Mouse (Mus musculus) midbrain, embryonic 11.5 days (tissue): ENCODE data around the gene Zfand4. TPM values are rescaled to one million over a fixed set of nuclear protein-coding genes. Genes with fewer than 3 reads are reported as not detected.

Source experiments
- ATAC-seq: fragments of 200-750 bp; cut with Nextera tagmentation; 2 replicates; pipeline ENCODE4 v1.8.0; 2017; ENCODE audit warnings: moderate TSS enrichment, moderate library complexity; ENCODE audit not compliant: low FRiP score
- DNase-seq: peaks from one replicate; pipeline ENCODE4 v3.0.0; 2015; ENCODE audit warnings: low spot score; ENCODE audit errors: missing footprints
- H3K27ac ChIP-seq: fragments of 300-500 bp; sonication (generic); 2 replicates; pipeline ENCODE4 v1.5.1; 2014; ENCODE audit warnings: low read depth, low read length
- H3K27me3 ChIP-seq: fragments of 300-500 bp; sonication (generic); 2 replicates; pipeline ENCODE4 v1.6.1; 2014; ENCODE audit warnings: mild to moderate bottlenecking, low read length, moderate library complexity, mixed read lengths; ENCODE audit not compliant: control insufficient read depth, insufficient read depth
- H3K36me3 ChIP-seq: fragments of 300-500 bp; sonication (generic); 2 replicates; pipeline ENCODE4 v1.6.1; 2014; ENCODE audit warnings: mild to moderate bottlenecking, low read length, moderate library complexity, mixed read lengths; ENCODE audit not compliant: control insufficient read depth, insufficient read depth
- H3K4me1 ChIP-seq: fragments of 300-500 bp; sonication (generic); 2 replicates; pipeline ENCODE4 v1.6.1; 2014; ENCODE audit warnings: low read length; ENCODE audit not compliant: control insufficient read depth, insufficient read depth
- H3K4me2 ChIP-seq: fragments of 300-500 bp; sonication (generic); 2 replicates; pipeline ENCODE4 v1.6.1; 2014; ENCODE audit warnings: mild to moderate bottlenecking, moderate library complexity
- H3K4me3 ChIP-seq: fragments of 300-500 bp; sonication (generic); 2 replicates; pipeline ENCODE4 v1.5.1; 2014; ENCODE audit warnings: low read depth, low read length
- H3K9ac ChIP-seq: fragments of 300-500 bp; sonication (generic); 2 replicates; pipeline ENCODE4 v1.6.1; 2014; ENCODE audit warnings: low read length
- H3K9me3 ChIP-seq: fragments of 300-500 bp; sonication (generic); 2 replicates; pipeline ENCODE4 v1.6.1; 2016; ENCODE audit warnings: low read length; ENCODE audit not compliant: control insufficient read depth
- WGBS: fragments of 180-500 bp; shearing (Covaris S2); extraction: QIAGEN DNeasy Blood & Tissue Kit; methylation state at CpG from one replicate; pipeline ENCODE4 v1.1.7; 2014; 5-methylcytosine and 5-hydroxymethylcytosine counted together
- polyA plus RNA-seq: library from polyadenylated mRNA; unstranded; fragments of >200 nt; fragmentation: Nextera tagmentation; extraction: Ambion mirVana; gene quantifications from 2 replicates; pipeline ENCODE4 v1.2.1, GENCODE M21; 2014

Zfand4 gene
- polyA plus RNA-seq, 1 experiment from 2014 or later: 13.3 TPM

DNA sequence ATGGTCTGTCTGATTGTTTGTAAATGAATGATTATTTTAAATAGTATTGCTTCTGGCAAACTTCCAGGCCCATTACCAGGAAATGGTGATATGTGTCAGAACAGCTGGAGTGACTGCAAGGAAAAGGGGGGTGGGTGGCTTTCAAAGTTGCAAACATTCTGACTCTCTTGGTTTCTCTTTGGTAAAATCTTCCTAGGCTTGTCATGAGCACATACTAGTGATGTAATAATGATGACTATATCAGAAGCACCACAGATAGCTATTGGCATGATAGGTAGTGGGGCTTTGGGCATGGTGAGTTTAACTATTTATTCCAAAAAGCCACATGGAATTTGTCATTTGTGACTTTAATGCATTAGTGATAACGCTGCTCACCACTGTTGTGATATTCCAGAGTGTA lies 110.1 kb downstream of the Zfand4 start:
- H3K36me3 ChIP-seq: no peaks in the 10 kb centered on the region
- no peak overlapping the region for H3K27ac ChIP-seq
- DNase-seq (no peak), ATAC-seq (no peak)
- H3K4me1 ChIP-seq: no peaks in the 10 kb centered on the region
- no peak overlapping the region for H3K9ac ChIP-seq
- no peaks in the 10 kb centered on the region for H3K27me3 ChIP-seq
- H3K4me2 ChIP-seq: no peak overlapping the region
- no peaks in the 10 kb centered on the region for H3K9me3 ChIP-seq
- WGBS: 91% methylated on average over 1 of the region's 1 CpGs
- H3K4me3 ChIP-seq: no peak overlapping the region

DNA sequence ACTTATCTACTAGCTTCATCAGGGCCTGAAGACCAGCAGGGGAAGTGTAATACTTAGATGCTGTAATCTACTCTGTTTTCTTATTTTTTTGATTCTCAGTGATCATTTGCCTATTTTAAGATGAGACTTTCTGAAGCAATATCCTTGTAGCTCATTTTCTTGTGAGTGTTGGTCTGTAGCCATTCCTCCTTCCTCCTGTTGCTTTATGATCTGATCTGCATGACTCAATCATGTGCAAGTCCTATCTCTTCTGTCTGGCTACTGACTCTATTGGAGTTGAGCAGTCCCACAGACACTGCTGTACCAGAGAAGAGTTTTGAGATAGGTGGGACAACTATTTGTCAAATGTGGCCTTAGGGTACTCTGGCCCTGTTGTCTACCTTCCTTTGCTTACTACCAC lies 110.6 kb downstream of the Zfand4 start:
- DNase-seq (no peak), ATAC-seq (no peak)
- Histone ChIP-seq H3K36me3 (no peaks in the 10 kb centered on the region), H3K4me3 (no peak overlapping the region), H3K9me3 (no peaks in the 10 kb centered on the region), H3K27ac (no peak overlapping the region), H3K4me2 (no peak overlapping the region), H3K27me3 (no peaks in the 10 kb centered on the region), H3K4me1 (no peaks in the 10 kb centered on the region), H3K9ac (no peak overlapping the region)

DNA sequence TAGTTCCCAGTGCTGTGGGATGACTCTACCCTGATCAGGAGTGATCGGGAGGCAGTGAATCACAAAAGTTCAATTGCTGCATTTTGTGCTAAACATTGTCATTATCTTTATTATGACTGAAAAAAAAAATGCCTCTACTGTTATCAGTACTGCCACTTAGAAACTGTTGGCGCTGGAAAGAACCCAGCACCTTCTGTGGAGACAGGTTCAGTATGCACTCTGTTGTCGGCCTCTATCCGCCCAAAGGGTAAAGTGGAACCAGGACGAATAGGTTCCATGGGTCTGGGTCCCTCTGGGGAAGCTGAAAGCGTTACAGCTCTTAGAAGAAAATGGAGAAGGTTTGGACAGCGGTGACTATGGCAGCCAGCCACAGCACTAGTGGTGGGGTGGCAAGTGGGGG lies 114.9 kb downstream of the Zfand4 start:
- H3K4me3 ChIP-seq: no peak overlapping the region
- ATAC-seq: no peak
- H3K9me3 ChIP-seq: no peaks in the 10 kb centered on the region
- H3K9ac ChIP-seq: no peak overlapping the region
- H3K4me2 ChIP-seq: no peak overlapping the region
- H3K27me3 ChIP-seq: no peaks in the 10 kb centered on the region
- H3K27ac ChIP-seq: no peak overlapping the region
- WGBS: 87% methylated on average over 7 of the region's 7 CpGs
- no peaks in the 10 kb centered on the region; the same call in 1 of the 2 replicates for H3K4me1 ChIP-seq
- no peaks in the 10 kb centered on the region for H3K36me3 ChIP-seq
- DNase-seq: no peak

Other genes with a start within 250 kb of the Zfand4 start
- gene Tmcc1, start 70.7 kb upstream of the Zfand4 start, polyA plus RNA-seq: 16.2 and 18.9 TPM in 2 replicates
- gene Washc2, start 56.2 kb upstream of the Zfand4 start, polyA plus RNA-seq: 53.9 and 56.3 TPM in 2 replicates
- 35.3 and 37.4 TPM in 2 replicates for gene March8, start 73.8 kb downstream of the Zfand4 start, polyA plus RNA-seq
- 0.88 and 1.6 TPM in 2 replicates for gene Alox5, start 197.0 kb downstream of the Zfand4 start, polyA plus RNA-seq
- gene Olfr211, start 224.9 kb downstream of the Zfand4 start, polyA plus RNA-seq: not detected in 2 replicates
- 0.04 TPM in 1 of 2 replicates, not detected in the other for gene Olfr212, start 242.3 kb downstream of the Zfand4 start, polyA plus RNA-seq